Mouse (Mus musculus): ENCODE measurements at regions not wholly inside any gene's neighbourhood (a gene's known extent, or its start where the extent isn't known, plus 50 kb on each side); places are given as distances from the start of the nearest gene placed in this dataset.

- TF ChIP-seq POLR2A (IDR thresholded peaks at IDR 0.05; ENCODE audit: insufficient read length, low read depth) (no peak), MAX (IDR thresholded peaks at IDR 0.05; ENCODE audit: low read depth) (no peak), E2F4 (IDR thresholded peaks at IDR 0.05; ENCODE audit: insufficient read depth) (no peak), TCF12 (IDR thresholded peaks at IDR 0.05; ENCODE audit: insufficient read depth, poor library complexity, severe bottlenecking) (no peak), USF1 (IDR thresholded peaks at IDR 0.05; ENCODE audit: low read depth) (no peak), MYOD1 (IDR thresholded peaks at IDR 0.05; ENCODE audit: control insufficient read depth in 1 of 3, insufficient read length in 2 of 3, low read depth in 2 of 3) (no peak), POLR2AphosphoS2 (IDR thresholded peaks at IDR 0.05; ENCODE audit: insufficient read length, low read depth) (no peak), TCF3 (IDR thresholded peaks at IDR 0.05; ENCODE audit: insufficient read length, low read depth) (no peak), SRF (IDR thresholded peaks at IDR 0.05; ENCODE audit: control insufficient read depth, insufficient read length, low read depth) (no peak)
Observed at GRCm38 (mm10) chr8:60763959-60764358, 126.3 kb upstream of the Hpf1 start.
